Mouse (Mus musculus): Measurements from ENCODE around the gene Trim16.
A peak's percentile ranks its signal among the peaks of the same experiment; 100 is the strongest.

Gene Trim16

GRCm38 (mm10) chr11:62820059-62820541 lies at the start of gene Trim16:
Gene Trim16 (plus strand): TSS chr11:62820231.
- DNase-seq (ENCODE audit: low spot score in 2 of 2): peak; percentile 68 to 77

DNA sequence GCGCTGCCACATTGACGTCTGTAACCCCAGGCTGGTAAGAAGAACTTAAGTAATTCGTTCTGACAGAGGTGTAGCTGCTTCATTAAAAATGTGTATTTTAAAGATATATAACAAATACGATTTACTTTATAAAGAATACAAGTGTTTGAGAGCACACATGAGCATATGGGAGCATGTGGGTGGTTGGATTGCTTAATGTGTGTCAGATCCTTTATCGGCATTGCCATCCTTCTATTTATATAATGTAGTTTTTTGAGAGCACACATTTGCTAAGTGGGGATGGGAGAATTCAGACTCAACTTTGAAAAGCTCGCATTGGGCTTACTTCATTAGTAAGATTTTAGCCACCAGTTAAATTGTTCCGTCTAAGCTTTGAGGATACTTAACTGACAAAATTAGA lies 43.5 kb upstream of the Trim16 start:
- DNase-seq (ENCODE audit: low spot score in 2 of 2): no peak

DNA sequence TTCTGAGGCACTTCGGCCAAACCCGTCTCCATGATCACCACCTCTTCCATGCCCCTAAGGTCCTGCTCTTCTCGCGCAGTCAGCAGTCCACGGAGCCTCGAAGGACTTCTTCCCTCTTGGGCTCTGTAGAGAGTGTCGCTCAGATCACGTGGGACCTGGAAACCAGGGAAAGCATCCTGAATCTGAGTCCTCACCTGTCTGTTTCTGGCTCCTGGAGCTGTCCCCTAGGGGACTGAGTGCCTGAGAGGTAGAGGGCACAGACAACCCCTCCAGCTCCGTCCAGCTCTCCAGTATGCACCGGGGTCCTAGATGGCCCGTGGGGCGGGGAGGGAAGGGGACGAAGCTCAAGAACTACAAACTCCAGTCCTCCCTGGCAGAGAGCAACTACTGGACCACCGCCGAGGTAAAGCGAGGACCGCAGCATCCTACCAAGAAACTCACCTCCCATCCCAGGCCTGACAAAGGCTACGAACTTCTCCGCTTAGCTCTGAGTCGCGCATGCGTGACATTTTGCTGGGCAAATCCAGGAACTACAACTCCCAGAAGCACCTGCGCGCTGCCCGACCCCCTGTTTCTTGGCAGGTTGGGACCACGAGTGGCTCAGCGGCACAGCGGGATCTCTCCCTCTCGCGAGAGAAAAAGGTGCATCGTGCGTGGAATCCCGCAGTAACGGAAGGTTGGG lies 31.0 kb upstream of the Trim16 start, which contains the start of gene Zfp286:
Zfp286 (minus strand) TSS at position 528 of the 682 bp plus-strand sequence.
- peak; percentile 97 to 98 for DNase-seq (ENCODE audit: low spot score in 2 of 2)

- no peak for DNase-seq (ENCODE audit: low spot score in 2 of 2)
Measured at GRCm38 (mm10) chr11:62789617-62789936, 30.5 kb upstream of the Trim16 start.

- DNase-seq (ENCODE audit: low spot score in 2 of 2): no peak
Measured at GRCm38 (mm10) chr11:62804119-62804518, 15.9 kb upstream of the Trim16 start.

GRCm38 (mm10) chr11:62807965-62808364 lies 12.1 kb upstream of the Trim16 start:
- no peak for DNase-seq (ENCODE audit: low spot score in 2 of 2)

GRCm38 (mm10) chr11:62809201-62809600 lies 10.8 kb upstream of the Trim16 start:
- no peak for DNase-seq (ENCODE audit: low spot score in 2 of 2)

GRCm38 (mm10) chr11:62812268-62812667 lies 7.8 kb upstream of the Trim16 start:
- no peak for DNase-seq (ENCODE audit: low spot score in 2 of 2)

DNA sequence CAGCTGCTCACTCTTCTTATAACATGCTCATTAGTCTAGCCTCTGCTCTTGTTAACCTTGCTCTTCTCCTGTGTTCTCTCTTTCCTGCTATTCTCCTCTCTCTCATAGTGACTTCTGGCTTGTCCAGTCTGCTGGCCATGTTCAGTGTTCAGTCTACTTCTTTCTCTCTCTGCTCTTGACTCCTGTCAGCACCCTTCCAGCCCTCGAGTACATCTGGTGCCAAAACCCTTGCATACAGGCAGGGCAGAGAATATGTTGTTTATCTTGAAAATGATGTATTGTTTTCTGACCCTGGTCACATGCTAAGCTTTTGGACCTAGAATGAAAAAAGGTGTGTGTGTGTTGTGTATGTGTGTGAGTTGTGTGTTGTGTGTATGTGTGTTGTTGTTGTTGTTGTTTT lies 6.5 kb upstream of the Trim16 start:
- DNase-seq (ENCODE audit: low spot score in 2 of 2): no peak

- DNase-seq (ENCODE audit: low spot score in 2 of 2): no peak
Measured at GRCm38 (mm10) chr11:62813970-62814624, 5.9 kb upstream of the Trim16 start.

GRCm38 (mm10) chr11:62814625-62815024 lies 5.4 kb upstream of the Trim16 start:
- DNase-seq (ENCODE audit: low spot score in 2 of 2): no peak

DNA sequence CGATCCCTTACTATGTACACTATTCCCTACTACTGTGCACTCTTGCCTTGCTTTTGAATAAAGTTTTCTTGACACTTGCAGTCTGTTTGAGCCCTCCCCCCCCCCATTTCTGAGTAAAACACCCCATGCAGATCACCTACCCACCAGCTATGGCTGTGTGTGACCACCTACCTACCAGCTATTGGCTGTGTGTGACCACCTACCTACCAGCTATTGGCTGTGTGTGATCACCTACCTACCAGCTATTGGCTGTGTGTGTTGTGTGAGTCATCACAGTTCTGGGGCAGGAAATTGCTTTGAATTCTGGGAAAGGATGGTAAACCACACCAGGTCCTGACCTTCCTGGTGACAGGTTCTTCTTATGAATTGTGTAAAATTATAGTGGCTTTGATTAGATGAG lies 4.6 kb upstream of the Trim16 start:
- no peak for DNase-seq (ENCODE audit: low spot score in 2 of 2)

DNA sequence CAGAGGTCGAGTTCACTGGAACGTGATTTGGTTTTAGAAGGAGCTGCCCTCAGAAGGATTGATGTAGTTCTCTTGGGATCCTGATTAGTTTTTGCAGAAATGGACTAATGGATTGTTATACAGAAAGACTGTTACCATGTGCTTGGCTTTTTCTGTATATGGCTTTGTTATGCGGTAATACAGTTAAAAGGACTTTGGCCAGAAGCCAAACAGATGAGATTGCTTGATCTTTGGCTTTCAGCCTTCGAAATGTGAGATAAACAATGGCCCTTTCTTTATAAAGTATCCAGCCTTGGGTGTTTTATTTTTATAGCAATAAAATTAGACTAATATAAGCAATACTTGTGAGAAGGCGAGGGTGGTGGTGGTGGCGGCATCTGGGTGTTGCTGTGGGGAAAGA lies 3.4 kb upstream of the Trim16 start:
- DNase-seq (ENCODE audit: low spot score in 2 of 2): no peak

DNA sequence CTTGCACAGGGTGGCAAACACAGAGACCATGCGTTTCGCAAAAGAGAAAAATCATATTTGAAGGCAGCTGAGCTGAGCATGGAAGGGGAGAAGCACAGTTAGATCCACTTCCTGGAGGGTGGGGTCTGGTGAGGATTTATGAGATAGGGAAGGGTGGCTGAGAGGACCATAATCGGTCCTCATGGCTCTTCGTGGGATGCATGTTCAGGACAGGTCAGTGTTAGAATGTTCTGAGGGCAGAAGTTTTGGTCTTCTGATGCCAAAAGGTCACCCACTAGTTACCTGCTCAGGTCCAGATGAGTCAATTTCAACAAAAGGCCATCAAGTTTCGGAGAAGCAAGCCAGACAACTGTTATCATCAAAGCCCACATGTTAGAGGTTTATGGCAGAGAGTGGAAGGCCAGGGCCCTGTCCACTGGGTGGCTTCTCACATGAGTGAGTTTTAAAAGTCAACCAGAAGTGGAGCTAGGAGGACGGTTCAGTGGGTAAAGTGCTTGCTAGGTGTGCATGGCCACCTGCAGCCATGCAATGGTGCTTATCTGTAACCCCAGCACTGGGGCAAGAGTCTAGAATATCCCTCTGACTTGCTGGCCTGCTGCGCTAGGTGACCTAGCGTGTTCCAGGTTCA lies 858 bp upstream of the Trim16 start:
- no peak for DNase-seq (ENCODE audit: low spot score in 2 of 2)

- peak; percentile 27 for DNase-seq (ENCODE audit: low spot score in 2 of 2)
Measured at GRCm38 (mm10) chr11:62820661-62821437, 818 bp downstream of the Trim16 start.

DNA sequence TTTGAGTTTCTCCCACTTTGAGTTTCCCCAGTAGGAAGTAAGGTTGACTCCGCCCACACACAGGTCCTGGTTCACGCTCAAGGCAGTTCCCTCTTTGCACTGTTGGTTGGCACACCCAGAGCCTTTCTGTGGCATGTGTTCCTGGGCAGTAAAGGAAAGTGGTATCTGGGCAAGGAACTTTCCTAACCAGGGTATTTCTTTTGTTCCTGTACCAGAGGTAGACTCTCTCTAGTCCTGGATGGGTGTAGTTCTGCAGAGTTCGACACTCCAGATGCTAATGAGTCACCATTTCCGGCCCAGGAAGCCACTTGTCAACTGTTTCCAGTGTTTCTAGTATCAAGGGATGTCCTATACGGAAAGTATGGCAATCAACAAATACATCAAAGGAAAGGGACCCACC lies 1.9 kb downstream of the Trim16 start:
- DNase-seq (ENCODE audit: low spot score in 2 of 2): no peak

- no peak for DNase-seq (ENCODE audit: low spot score in 2 of 2)
Measured at GRCm38 (mm10) chr11:62824211-62824610, 4.2 kb downstream of the Trim16 start.

DNA sequence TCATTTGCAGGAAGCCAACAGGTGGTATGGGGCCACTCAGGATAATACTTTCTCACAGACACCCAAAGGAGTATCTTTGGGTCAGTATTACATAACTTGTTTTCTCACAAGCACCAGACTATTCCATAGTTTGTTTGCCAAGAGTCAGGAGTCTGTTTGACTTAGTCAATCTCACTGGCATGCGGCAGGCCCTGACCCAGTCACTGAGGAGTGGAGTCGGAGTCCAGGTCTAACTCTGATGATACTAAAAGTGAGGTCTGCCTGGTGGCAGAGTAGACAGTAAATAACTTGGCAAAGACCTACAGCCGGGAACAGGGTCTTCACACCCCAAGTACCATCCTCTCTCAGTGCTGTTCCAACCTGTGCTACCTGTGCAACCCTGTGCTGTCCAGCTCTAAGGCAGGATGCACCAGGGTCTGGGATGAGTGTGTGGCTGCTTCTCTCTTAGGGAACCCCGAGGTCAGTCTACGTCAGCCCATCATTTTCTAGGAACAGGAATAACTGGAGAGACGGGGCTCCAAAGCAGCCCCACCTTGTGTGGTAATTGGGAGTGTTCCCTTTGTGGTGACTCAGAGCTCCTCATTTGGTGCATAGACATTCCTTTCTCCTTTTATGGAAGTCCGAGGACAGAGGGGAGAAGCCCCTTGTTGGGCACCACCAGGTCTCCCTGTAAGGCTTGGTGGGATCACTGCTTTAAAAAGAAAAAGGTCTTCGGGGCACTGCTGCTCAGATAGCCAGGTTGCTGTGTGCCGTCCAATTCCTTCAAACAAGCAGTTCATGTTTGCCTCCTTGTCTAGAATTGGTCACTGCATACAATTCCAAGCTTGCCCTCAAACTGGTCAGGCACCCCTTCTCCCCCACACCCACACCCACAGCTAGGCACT lies 5.4 kb downstream of the Trim16 start:
- DNase-seq (ENCODE audit: low spot score in 2 of 2): no peak

DNA sequence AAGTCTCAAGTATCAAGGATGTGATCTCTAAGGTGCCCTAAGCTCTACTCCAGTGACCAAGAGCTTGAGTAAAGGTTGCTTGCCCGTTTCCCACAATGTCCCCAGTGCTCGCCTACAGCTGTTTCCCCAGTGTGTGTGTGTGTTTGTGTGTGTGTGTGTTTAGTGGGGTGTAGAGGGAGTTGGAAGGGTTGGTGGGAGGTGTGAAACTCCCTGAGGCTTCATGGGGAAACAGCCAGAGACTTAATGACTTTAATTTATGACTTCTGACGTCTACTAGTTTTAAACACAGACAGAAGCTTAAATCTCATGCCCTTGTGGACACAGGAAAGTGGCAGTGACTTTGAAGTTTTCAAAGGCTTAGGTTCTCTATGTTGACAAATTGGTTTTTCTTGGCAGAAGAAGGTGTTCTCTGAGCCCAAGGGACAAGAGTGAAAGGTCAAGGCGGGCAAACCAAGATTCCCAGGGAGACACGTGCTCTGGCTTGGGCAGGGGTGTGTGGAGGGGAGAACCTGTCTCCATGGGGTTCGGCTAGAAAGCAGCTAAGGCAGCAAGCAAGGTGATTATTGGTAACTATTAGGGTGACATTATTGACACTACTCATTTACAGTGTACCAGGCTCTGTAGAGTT lies 6.2 kb downstream of the Trim16 start:
- DNase-seq (ENCODE audit: low spot score in 2 of 2): no peak

GRCm38 (mm10) chr11:62827135-62827534 lies 7.1 kb downstream of the Trim16 start:
- no peak for DNase-seq (ENCODE audit: low spot score in 2 of 2)

GRCm38 (mm10) chr11:62827911-62828310 lies 7.9 kb downstream of the Trim16 start:
- DNase-seq (ENCODE audit: low spot score in 2 of 2): no peak
